Mouse (Mus musculus): ENCODE measurements around the gene Wdr74.
A peak's percentile ranks its signal among the peaks of the same experiment; 100 is the strongest.
"Not testable (repeated sequence)": the region's sequence is repeated elsewhere in the genome, so short reads cannot be mapped to it uniquely, and the experiment has no call there.

Gene Wdr74

DNA sequence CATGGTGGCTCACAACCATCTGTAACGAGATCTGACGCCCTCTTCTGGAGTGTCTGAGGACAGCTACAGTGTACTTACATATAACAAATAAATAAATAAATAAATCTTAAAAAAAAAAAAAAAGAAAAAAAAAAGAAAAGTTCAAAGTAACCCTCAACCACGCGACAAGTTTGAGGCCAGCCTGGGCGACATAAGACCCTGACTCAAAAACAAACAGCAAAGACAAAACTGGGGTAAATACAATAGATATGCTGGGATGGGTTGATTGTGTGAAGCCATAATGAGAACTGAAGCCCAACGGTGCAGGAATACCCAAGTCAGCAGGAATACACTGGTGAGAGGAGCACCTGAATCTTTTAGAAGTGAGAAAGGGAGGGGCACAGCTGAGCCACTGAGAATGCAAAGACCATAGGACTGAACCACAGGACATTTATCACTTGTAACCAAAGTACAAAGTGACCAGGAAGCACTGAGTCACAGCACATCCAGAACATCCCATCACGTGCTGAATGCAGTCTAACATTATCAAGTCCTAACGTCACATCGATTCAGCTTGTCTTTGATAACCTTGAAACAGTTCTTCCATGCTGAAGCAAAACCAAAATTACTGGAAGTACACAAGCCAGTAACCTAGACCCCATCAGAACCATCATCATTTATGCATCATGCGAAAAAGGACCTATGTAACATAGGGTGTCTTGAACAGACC is 18.7 kb upstream of the Wdr74 start:
- no peak for DNase-seq

DNA sequence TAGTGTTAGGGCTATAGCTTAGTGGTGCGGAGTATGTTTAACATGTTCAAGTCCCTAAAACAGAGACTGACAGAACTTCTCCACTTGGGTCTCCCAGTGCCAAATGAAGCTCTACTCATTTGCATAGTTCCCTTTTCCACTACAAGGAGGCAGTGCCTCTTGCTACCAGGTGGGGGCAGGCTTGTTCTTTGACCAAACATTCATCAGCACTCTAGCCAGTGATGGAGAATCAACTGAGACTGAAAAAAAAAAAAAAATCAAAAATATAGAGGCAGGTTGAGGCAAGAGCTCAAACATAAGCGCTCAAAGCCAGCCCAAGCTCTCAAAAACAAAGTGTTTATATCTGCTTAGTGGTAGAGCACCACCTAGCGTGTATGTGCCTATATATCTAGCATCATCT is 17.3 kb upstream of the Wdr74 start:
- DNase-seq = no peak

DNA sequence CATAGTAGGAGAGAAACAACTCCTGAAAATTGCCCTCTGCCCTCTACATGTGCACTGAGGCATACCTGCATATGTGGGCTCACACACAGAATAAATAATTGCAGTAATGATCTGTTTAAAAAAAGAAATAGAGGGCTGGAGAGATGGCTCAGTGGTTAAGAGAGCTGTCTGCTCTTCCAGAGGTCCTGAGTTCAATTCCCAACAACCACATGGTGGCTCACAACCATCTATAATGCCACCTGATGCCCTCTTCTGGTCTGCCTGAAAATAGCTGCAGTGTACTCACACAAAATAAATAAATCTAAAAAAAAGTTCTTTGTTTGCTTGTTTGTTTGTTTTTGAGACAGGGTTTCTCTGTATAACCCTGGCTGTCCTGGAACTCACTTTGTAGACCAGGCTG is 16.6 kb upstream of the Wdr74 start:
- DNase-seq = not testable (repeated sequence)

GRCm38 (mm10) chr19:8721378-8721777 is 14.2 kb upstream of the Wdr74 start:
- DNase-seq = no peak

- no peak for DNase-seq
Measured at GRCm38 (mm10) chr19:8722021-8722420, 13.6 kb upstream of the Wdr74 start.

GRCm38 (mm10) chr19:8722559-8722906 is 13.1 kb upstream of the Wdr74 start:
- no peak for DNase-seq

GRCm38 (mm10) chr19:8722907-8723573 is 12.6 kb upstream of the Wdr74 start, which contains the start of gene Slc3a2:
TSS of gene Slc3a2 (minus strand) at chr19:8723369.
- peak; percentile 96 for DNase-seq

GRCm38 (mm10) chr19:8723574-8724346 is 11.9 kb upstream of the Wdr74 start:
- no peak for DNase-seq

DNA sequence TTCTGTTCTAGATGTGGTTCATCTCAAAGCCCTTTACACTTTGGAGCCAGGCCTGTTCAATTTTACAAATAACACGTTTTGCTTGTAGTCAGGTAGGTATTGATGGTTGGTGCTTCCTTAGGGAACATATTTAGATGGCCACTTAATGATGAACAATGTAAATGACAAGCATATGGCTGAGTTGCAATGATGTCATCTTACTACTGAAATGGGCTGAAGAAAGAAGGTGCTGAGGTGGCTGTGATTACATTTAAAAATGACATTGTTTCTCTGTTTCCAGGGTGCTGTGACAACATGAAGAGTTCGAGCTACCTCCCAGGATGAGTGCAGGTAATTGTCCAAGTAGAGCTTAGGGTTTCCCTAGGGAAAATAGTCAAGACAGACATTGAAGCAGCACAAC is 11.2 kb upstream of the Wdr74 start:
- DNase-seq = no peak

- DNase-seq = no peak
Measured at GRCm38 (mm10) chr19:8725081-8725613, 10.5 kb upstream of the Wdr74 start.

- no peak for DNase-seq
Measured at GRCm38 (mm10) chr19:8726609-8727390, 8.8 kb upstream of the Wdr74 start.

- DNase-seq = no peak
Measured at GRCm38 (mm10) chr19:8727495-8728114, 8.0 kb upstream of the Wdr74 start.

DNA sequence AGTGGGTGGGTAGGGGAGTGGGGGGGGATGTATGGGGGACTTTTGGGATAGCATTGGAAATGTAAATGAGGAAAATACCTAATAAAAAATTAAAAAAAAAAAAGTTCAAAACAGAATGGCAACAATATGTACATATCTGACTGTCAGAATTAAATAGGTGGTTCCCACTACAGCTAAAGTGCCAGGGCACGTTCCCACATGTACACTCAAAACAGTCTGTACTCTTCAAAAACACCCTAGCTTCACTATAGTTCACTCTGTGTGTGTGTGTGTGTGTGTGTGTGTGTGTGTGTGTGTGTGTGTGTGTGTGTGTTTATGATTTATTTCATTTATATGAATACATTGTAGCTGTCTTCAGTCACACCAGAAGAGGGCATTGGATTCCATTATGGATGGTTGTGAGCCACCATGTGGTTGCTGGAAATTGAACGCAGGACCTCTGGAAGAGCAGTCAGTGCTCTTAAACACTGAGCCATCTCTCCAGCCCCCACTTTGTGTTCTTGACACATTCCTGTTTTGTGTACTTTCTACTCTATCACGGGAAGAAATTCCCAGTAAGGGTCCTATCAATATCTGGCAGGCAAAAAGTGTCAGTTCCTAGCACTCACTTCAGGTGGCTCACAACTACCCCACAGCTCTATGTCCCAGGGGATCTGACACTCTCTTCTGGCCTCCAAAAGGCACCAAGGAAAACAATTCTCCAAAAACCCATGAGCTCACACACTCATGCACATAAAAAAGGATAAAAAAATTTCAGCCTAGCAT is 7.1 kb upstream of the Wdr74 start:
- not testable (repeated sequence) for DNase-seq

DNA sequence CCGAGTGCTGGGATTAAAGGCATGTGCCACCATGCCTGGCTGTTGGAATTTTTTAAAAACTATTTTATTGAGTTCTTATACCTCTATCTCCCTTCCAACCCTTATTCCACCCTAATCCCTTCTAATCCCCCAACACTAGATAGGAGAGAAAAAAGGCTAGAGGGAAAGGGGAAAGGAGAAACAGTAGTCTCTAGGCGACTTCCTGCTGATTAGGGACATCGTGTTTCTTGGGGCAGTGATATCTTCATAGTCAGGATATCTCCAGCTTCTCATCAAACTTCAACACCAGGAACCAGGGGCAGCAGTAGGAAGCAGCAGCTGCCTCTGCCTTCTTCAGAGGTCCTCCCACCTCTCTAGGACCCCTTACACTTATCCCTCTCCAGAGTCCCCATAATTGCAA is 1.3 kb upstream of the Wdr74 start:
- DNase-seq = no peak

DNA sequence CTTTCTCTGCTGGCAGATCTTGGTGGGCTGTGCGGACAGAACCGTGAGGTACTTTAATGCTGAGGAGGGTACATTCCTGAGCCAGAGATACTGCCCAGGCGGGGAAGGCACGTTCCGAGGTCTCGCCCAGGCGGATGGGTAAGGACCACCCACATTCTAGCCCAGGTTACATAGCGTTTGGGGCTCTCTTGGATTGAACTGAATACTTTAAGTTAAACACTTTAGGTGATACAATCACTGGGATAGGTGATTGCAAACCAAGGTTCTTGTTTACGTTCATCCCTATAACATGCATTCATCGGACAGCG is 487 bp downstream of the Wdr74 start:
- no peak for DNase-seq

DNA sequence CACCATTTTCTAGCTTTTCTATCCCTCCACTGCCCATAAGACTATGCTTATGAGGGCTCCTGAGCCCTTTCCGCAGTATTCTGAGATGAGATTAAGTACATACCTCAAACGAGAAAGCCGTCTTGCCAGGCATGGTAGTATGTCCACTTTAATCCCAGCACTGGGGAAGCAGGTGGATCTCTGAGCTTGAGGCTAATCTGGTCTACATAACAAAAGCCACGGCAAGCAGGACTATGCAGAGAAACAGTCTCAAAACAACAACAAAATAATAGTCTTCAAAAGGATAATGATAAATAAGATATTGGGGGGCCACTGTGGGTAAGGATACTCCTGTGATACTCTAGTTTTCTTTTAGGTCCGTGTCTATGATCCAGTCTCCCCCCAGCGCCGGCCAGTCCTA is 3.3 kb downstream of the Wdr74 start:
- no peak for DNase-seq

DNA sequence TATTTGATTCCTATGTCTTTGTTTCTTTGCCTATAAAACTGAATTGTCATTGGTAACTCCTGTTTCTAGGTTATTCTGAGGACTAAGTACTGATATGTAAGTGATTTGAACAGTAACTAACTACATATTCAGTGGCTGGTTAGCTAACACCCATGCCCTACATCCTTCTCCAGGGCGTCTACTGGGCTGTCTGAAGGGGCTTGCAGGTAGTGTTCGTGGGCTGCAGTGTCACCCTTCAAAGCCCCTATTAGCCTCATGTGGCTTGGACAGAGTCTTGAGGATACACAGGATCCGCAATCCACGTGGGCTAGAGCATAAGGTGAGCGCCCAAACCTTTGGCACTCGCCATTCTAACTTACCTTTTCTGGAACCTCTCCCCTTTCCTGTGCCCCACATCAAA is 4.0 kb downstream of the Wdr74 start:
- no peak for DNase-seq

- no peak for DNase-seq
Measured at GRCm38 (mm10) chr19:8740603-8741002, 5.0 kb downstream of the Wdr74 start, which contains the start of gene 1700092M07Rik. TSS of gene 1700092M07Rik (plus strand) at chr19:8740718.

- peak; percentile 94 for DNase-seq
Measured at GRCm38 (mm10) chr19:8741243-8741869, 5.7 kb downstream of the Wdr74 start, which contains the start of gene Stx5a. TSS of gene Stx5a (plus strand) at chr19:8741413.

GRCm38 (mm10) chr19:8742176-8742575 is 6.5 kb downstream of the Wdr74 start:
- DNase-seq = no peak

DNA sequence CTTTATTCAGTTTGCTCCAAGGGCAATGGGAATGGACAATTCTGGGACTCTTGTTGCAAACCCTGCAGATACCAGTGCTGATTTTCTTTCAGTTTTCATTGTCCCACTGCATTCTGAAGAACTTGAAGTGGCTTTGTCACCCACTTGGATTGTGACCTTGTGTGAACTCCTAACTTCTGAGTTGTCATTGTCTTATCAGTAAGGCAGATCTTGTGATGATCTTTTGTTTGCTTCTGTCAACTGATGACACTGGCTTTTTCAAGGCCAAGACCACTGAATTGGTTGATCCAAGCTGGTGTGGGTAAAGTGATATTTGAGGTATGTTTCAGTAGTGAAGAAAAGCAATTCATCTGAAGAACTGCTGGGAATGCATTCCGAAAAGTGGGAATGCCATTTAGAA is 9.8 kb downstream of the Wdr74 start:
- DNase-seq = no peak
